Mouse (Mus musculus) mouse embryonic stem cell (cell line): ENCODE data around the gene Mcat.
"Not testable (repeated sequence)": the region's sequence is repeated elsewhere in the genome, so short reads cannot be mapped to it uniquely, and the experiment has no call there.

ENCODE experiments used
- in situ Hi-C, 2 experiments: fragments of 300-500 bp; cut with MboI; formaldehyde crosslinking; loops; 1 replicate in 1 of 2; 3 replicates in 1 of 2; pipeline ENCODE4 v1.14.3; 2019 to 2020; ENCODE audit warnings: low sequenced_read_pairs in 2 of 2, low pct_unique_long_range_greater_than_20kb in 1 of 2, mixed read lengths in 1 of 2; ENCODE audit not compliant: unreplicated experiment in 1 of 2

Gene Mcat

DNA sequence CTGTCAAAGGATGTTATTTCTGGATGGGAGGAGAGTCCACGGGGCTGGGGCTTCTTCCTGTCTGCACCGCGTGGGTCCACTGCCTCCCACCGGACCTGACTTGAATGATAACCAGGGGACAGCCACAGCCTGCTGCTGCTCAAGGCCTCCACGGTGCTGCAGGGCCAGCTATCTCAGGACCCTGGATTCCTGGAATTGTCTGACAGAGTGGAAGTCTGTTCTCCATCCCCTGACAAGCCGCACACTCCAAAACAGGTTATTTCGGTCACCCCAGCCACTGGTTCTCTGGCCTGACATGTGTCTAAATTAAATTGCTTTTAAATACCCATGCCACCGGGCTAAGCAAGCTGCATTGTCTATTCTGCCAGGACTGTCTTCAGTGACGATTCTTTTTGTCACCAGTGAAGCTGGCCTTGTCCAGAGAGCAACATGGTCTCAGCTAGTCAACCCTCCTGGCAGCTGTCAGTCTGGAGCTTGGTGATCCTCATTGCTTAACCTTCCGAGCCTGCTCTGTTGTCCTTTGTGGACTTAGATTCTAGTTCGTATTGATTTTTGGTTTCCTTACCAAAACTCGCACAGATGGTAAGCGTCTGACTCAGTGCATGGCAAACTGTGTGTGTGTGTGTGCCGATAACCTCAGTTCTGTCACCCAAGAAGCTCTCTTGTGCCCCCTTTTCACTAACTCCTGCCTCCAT, 39.8 kb downstream of the Mcat start:
- in situ Hi-C loops = no loop called here

DNA sequence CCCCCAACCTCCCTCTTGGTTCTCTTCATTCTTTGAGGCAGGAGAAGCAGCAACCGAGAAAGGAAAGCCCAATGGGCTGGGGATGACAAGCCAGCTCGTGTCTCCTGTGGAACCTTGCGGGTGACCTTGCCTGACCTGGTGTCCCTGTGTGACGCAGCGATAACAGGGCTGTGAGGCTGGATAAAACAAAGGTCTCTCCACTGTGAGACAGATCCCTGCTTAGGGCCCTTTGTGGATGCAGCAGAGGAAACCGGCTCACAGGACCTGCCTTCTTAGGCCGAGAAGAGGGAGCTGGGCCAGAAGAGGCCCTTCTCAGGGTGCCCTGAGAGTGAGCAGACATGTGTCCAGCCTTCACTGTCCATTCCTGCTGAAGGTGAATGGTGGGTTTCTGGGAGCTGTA, 40.4 kb downstream of the Mcat start:
- in situ Hi-C loops = no loop called here

DNA sequence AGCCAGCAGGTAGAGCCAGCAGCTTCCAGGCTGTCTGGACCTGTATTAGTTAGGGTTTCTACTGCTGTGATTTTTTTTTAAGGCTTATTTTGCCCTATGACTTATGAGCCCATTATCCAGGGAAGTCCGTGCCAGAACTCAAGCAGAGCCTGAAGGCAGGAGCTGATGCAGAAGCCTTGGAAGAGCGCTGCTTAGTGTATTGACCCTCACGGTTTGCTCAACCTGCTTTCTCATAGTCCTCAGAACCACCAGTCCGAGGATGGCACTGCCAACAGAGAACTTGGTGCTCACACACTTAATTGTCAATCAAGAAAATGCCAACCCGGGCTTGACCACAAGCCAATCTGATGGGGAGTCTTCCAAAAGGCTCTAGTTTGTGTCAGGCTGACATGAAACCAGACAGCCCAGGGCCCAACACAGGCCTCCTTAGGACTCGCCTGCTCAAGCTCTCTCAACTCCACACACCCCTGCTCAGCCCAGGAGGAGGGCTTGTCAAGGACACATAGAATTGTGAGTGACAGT, 42.7 kb downstream of the Mcat start:
- in situ Hi-C loops = no loop called here

DNA sequence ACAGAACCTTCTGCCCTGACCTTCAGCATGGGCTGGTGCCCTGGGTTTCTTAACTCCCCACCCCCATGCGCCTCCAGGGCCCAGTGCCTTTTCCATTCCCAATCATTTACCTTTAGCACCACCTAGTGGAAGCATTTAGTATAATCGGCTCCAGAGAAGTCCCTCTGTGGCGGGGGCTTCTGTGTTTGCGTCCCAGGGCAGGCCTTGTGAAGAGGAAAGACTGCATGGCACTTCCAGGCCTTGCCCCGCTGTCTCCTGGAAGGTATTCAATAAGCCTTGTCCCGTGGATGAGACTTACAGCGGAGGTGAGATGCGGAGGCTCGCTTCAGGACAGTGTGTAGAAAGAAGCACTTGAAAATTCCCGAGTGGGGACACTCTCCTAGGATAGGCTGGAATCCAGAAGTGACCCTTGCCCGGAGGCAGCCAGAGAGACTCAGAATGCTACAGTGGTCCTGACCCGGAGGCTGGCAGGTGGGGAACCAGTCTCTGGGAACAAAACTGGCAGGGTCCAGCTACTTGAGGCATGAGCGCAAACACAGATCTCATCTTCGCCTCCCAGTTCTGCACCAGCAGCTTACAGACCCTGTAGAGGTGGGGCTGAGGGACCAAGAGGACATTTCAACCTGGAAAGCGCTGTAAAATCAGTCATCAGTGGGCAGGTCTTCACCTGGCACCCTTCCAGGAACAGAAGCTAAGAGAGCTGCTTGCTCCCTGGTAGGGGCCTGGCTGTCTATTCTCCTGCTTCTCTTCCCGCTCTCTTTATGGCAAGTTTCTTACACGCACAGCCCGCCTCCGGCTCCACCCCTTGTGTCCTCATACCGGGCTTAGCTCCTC, 45.2 kb downstream of the Mcat start:
- in situ Hi-C loops = no loop called here

DNA sequence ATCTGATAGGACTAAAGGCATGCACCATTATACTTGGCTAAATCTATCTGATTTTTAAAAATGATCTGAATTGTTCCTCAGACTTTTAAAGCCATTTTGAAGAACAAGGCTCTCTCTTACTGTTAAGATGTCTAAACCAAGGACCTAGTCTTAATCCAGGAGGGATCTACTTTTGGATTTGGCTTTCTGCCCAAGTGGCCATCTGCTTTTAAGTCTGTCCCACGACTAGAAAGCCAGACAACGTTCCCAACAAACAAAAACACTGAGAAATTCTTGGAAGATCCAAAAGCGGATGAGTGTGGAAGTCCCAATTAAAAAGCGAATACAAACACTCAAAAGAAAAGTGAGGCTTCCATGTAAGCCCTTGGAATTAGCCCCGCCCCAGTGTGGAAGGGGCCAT, 48.6 kb downstream of the Mcat start:
- in situ Hi-C loops = no loop called here

DNA sequence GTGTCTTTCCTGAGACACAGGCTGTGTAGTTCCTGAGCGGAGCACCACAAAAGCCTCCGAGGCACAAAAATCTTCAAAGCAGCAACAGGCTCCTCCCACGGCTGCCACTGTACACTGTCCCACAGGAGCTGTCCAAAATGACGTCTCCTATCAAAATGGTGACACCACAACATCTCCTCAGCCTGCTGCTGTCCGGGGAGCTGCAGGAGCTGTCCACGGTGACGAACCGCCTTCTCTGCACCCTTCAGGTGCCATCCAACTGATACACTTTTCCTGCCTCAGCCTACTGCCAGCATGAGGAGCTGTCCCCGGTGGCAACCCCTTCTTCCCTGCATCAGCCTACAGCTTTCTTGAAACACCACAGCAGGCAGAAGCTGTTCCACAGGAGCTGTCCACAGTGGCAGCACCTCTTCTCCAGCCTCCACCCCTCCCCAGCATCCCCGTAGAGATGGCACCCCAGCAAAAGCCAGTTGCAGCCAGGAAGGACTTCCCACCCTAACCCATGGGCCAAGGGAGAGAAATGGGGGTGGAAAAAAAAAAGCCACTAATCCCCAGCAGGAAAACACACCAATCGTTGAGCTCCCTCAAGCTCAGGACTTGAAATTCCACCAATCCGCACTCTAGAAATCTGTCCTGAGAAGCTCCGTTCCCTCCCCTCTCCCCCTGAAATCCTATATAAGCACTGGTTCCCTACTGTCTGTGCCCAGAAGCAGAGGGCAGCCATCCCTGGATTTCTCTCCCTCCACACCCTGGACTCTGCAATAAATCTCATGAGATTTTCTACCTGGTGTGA, 50.9 kb downstream of the Mcat start:
- in situ Hi-C loops = no loop called here

DNA sequence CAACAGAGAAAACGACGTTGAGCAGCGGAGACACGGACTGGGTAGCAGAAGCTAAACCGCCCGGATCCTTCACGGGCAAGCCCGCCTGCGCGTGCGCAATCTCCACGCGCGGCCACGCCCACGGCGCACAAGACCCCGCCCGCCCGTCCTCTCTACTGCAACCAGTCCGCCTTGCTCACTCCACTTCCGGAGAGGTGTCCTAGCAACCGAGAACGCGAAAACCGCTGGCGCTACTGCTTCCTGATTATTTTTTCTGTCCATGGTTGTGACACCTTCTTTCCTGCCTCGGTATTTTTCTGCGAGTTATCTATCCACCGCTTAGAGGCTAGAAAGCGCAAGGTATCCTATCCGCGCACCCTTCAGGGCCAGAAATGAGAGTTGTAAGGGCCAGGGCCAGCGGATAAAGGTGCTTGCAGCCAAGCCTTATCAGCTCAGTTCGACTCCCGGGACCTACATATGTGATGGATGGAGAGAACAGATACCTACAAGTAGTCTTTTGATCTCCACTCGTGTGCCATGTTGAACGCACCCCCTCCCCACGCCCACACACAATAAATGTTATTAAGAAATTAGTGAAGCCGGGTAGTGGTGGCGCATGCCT, 52.7 kb downstream of the Mcat start, which contains the start of gene Ttll1:
TSS of gene Ttll1 (minus strand) at position 89 of the 601 bp plus-strand sequence.
- in situ Hi-C loops = no loop called here

DNA sequence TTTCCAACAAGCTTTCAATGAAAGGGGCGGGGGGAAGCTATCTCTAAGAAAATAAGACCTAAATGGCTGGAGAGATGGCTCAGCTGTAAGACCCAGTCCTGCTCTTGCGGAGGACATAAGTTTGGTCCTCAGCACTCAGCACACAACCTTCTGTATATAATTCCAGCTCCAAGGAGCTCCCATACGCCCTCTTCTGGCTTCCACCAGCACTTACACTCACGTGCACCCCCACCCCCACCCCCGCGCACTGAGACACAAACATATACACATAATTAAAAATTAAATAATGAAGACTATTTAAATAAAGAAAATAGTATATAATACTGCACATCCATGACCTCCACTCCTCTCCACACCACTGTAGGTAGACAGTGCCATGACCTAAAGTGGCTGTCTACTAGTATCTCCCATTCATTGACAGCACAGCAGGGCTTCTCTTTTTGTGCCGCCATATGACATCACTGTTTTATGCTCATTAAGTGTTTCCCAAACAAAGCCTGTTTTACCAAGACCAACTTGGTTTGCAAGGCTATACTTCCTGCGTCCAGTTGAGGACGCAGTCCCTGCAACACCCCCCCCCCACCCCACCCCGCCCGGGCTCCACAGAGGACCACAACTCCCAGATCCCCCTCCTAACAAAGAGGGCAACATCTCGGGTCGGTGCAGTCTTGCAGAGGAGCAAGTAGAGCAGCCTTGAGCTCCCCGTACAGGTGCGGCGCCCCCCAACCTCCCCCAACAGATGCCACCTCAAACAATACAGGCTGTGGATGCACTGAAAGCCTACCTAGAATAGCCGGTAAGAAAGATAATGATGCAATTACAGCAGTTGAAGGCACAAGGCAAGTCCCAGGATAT, 53.4 kb downstream of the Mcat start:
- in situ Hi-C loops = no loop called here

DNA sequence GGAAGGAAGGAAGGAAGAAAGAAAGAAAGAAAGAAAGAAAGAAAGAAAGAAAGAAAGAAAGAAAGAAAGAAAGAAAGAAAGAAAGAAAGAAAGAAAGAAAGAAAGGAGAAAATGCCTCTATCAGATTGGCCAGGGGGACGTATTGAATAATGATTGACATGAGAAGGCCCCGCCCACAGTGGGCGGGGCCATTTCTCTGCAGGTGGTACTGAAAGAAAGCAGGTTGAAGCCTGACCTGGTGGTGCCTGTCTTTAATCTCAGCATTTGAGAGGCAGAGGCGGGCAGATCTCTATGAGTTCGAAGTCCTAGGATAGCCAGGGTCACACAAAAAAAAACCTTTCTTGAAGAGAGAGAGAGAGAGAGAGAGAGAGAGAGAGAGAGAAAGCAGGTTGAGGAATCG, 62.1 kb downstream of the Mcat start:
- in situ Hi-C loops = not testable (repeated sequence)

DNA sequence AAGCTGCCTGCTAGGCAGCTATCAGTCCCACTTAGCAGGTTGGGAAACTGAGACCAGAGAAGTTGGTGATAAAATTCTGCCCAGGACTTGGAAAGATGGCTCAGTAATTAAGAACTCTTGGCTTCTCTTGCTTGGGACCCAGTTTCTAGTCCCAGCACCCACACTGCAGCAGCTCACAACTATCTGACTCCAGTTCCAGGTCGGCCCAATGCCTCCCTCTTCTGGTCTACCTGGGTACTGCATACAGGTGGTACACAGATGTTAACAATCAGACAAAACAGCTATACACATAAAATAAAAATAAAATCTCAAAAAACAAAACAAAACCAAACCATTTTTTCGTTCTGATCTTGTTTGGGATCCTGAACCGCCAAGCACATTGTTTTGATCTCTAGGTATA, 63.2 kb downstream of the Mcat start:
- in situ Hi-C loops = no loop called here

DNA sequence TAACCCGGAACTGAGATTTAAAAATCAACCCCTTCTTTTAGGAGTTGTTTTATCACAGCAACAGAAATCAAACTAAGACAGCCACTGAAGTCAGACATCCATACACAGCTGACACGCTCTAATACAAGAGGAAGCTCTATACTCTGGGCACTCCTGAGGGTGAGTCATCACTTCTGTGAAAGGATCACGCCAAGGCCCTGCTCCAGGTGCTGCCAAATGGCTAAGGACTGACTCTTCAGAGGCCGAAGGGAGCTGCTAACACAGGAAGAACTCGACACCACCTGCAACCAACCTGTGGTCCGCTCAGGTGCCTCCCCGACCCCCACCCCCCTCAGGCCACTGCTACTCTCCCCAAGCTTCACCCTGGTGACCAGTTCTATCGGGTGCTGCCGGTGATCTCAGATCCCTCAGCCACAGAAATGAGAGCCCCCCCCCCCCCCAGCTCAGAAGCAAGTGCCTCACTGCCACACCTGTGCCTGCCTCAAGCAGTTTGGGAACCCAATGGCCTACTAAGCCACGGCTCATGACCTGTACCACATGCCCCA, 64.3 kb downstream of the Mcat start:
- in situ Hi-C loops = loop anchor here in 1 of 2 experiments (10.0 kb wide), 1 partner anchor 124 kb away; no protein-coding TSS in a partner anchor

DNA sequence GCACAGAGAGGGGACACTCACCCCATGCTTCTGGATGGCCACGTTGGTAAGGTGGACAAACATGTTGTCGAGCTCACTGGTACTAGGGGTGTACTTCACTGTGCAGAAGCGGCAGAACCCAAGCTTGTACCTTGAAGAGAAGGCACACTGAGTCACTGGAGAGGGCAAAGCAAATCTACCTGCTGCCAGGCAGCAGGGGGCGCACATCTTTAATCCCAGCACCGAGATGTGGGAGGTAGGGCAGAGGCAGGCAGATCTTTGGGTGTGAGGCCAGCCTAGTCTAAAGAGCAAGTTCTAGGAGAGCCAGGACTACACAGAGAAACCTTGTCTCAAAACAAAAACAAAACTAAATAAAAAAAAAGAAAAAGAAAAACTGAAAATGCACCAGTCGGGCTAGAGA, 66.3 kb downstream of the Mcat start:
- in situ Hi-C loops = loop anchor here in 1 of 2 experiments (10.0 kb wide), 1 partner anchor 122 kb away; no protein-coding TSS in a partner anchor
